Mouse (Mus musculus) heart, postnatal 25 days (tissue): ENCODE data around the gene Boc. TPM values are rescaled to one million over a fixed set of nuclear protein-coding genes. Genes with fewer than 3 reads are reported as not detected.

Experiments
- DNase-seq: peaks from one replicate; pipeline ENCODE4 v3.0.0; 2022; ENCODE audit warnings: low spot score
- intact Hi-C: fragments of 180-260 bp; cut with DNase I; formaldehyde crosslinking; loops from one replicate; pipeline ENCODE4 v1.15.1; 2025
- total RNA-seq, 2 experiments: library from RNA; stranded (reverse); gene quantifications; 2 replicates each; pipeline ENCODE4 v1.2.3; 2021

The Boc gene
- total RNA-seq, 2 experiments from 2014 or later: 4.5 to 5.8 TPM

DNA sequence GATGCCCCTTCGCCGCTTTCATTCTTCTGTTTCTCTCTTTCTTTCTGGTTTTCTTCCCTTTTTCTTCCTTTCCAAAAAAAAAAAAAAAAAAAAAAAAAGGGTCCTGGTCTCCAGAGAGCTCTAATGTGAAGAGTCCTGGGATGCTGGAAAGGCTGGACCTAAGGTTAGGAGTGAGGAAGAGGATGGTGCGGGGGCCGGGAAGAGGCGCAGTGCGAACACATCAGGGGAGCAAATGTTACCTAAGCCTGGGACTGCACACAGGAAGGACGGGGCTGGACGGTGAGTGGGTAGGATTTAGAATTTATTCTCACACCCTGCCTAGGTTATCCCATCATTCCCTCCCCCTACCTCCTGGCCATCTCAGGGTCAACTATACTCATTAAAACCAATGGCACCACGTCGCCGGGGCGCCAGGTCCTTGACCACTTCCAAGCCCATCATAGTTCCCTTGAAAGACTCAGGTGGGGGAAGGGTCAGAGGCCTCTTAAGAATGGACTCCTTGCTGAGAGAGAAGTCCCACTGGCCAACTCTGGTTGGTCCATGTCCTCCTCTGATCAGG, 27.4 kb downstream of the Boc start:
- no peak for DNase-seq
- intact Hi-C loops: no loop called here

DNA sequence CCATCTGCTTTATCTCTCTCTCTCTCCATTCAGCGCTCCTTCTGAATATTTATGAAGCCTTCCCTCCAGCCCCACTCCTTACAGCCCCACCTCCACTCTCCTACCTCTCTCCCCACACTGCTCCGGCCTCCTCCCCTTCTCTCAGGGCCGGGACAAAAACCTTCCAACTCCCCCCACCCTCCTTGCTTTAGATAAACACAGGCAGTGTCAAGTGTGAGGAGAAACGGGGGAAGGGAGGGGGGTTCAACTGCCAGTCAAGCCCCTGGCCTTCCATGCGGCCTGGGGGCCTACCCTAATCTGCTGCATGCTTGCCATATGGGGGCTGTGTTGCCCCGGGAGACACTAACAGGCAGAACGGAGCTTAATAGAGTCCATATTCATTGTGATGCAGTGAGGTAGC, 27.9 kb downstream of the Boc start:
- intact Hi-C loops: no loop called here
- no peak for DNase-seq

DNA sequence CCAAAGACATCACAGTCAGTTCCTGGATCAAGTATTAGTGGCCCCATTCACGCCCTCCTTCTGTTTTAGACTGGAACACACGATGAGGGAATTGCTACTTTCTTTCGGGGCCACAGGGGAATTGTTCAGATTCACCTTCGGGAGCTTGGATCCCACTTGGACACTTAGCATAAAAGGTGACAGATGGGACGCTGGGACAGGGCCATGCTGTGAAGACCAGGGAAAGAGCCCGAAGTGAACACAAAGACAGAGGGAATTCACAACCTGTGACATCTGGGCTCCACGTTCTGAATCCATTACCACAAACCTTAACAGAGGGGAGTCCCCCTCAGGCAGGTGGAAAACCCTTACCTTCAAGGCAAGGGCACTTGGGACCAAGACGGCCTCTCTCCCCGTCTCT, 28.5 kb downstream of the Boc start:
- no peak for DNase-seq
- intact Hi-C loops: no loop called here

- DNase-seq: no peak
- intact Hi-C loops: no loop called here
Measured at GRCm38 (mm10) chr16:44529691-44530090, 29.0 kb downstream of the Boc start.

DNA sequence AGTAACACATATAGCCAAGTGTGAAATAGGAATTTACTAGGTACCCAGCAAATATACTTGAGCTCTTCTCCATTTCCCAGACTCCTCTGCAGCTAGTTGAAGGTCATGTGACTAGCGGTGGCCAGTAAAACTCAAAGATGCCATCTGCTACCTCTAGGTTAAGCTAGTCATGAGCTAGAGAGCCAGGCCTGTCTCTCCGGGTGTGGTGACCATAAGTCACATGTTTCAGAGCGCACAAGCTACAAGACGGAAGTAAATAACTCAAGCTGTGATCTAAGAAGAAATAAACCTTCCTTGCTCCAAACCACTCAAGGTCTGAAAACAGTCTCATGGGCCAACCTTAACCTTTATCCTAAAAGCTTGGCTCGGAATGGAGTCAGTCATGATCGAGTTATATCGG, 29.7 kb downstream of the Boc start:
- intact Hi-C loops: no loop called here
- DNase-seq: no peak

DNA sequence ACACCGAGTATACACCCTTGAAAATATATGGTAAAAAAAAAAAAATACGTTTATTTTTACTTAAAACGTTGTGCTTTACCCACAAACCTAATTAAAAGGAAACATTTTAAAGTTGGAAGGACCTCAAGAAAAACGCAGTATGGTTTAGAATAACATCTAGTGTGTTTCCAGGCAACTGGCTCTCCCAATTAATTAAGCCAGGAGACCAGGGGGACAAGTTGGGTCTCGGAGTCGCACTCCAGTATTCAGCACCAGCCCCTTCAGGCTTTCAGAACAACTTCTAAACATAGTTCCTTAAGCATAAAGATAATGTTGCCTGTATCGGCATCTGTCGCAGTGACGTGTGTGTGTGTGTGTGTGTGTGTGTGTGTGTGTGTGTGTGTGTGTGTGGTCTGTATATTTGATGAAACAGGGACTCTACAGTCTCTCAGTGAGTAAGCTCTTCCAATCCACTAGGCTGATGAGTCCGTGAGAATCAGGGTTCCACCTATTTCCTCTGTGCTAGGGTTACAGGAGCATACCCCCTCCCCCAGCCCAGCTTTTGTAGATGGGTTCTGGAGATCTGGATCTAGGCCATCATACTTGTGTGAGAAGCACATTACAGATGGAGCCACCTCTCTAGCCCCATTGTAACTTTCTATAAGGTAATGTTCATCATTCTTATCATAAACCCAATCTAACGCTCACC, 31.3 kb downstream of the Boc start:
- intact Hi-C loops: no loop called here
- DNase-seq: no peak

DNA sequence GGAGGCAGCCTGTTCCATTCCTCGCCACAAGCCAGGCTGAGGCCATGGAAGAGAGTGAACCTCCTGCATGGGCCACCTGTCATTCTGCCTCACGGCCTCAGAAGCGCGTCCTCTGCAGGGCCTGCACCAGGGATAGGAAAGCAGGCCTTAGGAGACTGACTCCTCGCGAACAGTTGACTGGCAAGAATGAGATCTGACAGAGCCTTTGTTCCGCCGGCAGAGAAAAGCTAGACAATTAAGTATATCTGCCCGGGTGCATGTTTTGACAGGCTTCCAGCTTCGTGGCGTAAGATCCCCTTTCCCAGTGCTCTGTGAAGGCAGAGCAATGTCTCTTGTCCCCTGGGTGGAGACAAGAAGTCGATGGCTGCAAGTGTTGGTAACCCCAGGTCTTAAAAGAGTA, 32.0 kb downstream of the Boc start:
- intact Hi-C loops: no loop called here
- DNase-seq: no peak

GRCm38 (mm10) chr16:44526044-44526443, 32.7 kb downstream of the Boc start:
- no peak for DNase-seq
- intact Hi-C loops: no loop called here

GRCm38 (mm10) chr16:44523595-44523994, 35.1 kb downstream of the Boc start:
- no peak for DNase-seq
- intact Hi-C loops: no loop called here

- DNase-seq: no peak
- intact Hi-C loops: no loop called here
Measured at GRCm38 (mm10) chr16:44516498-44516897, 42.2 kb downstream of the Boc start.

GRCm38 (mm10) chr16:44510521-44511213, 48.0 kb downstream of the Boc start:
- intact Hi-C loops: no loop called here
- no peak for DNase-seq

DNA sequence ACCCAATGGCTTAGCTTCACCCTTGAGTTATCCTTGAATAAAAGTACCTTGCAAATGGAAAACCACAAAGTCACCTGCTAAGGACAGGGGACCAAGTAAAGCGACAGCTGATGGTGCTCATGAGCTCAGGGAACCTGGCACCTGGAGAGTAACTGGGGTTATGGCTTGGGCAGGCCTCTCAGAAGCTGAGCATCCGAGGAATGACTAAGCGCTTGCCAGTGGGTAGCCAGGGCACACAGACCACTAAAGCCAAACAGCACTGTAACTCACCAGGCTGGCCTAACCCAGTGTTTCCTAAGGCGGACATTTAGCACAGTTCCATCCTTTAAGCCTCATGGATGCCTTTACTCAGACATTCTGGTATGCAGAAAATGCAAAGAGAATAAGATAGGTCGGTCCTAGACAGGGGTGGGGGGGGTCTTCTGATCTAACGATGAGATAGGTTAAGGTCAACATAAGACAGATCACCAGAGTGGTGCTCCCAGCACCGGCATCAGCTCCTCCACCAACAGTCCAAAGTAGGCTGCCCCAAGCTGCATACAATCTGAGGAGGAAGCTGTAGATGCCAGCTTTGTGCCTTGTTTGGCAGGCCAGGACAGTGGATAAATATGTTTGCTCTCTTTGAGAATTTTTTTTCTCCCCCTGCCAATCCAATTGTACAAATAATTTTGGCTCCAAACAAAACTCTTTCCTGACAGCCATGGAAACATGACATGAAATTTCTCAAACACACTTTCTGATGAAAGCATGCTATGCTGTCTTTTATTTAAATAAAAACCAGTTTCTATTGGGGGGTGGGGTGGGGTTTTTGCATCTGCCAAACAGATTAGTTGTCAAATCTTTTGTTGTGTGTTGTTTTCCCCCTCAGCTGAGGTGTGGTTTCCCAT, 49.0 kb downstream of the Boc start:
- intact Hi-C loops: no loop called here
- DNase-seq: no peak

DNA sequence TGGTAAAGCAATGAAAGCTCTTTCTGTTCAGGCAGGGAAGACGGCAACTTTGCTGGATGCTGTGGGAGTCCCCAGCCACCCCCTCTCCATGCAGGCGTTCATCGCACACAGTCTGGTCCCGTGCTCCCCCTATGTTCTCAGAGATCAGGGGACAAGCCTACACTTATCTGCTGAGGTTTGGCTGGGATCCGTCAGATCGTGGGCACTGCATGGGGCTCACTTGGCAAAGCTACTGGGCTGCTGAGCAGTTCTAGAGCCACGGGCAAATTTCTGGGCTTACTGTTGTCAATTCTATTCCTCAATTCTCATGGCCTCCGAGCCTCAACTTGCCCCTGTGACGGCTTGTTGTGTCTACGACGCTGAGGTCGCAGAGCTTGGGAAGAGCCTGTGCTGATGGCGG, 49.9 kb downstream of the Boc start:
- no peak for DNase-seq
- intact Hi-C loops: no loop called here

DNA sequence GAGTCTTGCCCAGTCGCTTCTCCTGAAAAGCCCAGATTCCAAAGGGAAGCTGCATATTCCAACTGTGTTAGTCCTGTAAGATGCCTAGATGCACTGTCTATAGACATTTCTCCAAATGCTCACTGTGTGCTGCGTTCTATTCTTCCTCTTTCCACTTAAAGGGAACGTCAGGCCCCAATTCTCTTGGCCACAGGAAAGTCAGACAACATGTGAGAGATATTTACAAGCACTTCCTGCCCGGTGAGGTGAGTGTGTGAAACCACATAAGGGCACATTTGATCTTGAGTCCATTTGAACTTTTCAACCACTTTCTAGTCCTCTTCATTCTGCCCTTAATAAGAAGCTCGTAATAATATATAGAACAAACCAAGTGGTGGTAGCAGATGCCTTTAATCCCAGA, 50.7 kb downstream of the Boc start:
- intact Hi-C loops: no loop called here
- DNase-seq: no peak

DNA sequence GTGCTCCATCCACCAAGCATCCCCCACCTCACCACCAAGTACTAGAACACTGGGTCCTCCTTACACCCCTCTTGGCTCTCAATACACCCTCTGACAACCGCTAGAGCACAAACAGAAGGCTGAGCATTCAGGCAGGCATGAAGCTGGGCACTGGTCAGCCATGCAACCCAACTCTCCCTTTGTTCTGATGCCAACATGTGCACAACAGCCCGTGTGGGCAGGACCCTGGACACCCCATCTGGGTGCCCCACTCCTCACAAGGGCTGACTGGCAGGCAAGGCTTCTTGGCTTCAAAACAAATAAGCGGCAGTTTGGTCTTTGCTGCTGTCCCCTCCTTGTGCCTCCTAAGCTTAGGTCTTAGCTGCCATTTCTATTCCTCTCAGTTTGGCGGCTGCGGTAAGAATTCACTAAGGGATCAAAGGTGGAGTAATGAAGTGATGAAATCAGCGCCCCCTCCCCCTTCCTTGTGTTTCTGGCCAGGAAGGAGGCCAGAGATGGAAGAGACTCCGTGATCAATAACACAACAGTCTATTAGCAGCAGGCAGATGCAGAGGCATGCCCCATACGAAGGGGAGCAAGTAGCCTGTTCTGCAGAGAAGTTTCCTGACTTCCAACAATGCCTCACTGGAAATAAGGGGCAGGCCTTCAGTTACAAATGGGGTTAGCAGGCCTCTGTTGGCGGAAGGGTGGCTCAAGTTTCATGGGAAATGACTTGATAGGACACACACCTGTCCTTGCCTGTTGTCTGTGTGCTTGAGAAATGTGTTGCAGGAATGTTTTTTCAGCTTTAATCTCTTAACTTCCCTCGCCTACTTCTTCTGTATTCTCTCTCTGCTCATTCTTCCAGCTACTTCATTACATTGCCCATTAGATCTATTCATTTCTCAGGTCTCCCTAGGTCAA, 51.4 kb downstream of the Boc start:
- intact Hi-C loops: no loop called here
- no peak for DNase-seq

GRCm38 (mm10) chr16:44505243-44505642, 53.5 kb downstream of the Boc start:
- intact Hi-C loops: no loop called here
- DNase-seq: no peak

- intact Hi-C loops: no loop called here
- DNase-seq: peak; percentile 37
Measured at GRCm38 (mm10) chr16:44502895-44503575, 55.7 kb downstream of the Boc start.

DNA sequence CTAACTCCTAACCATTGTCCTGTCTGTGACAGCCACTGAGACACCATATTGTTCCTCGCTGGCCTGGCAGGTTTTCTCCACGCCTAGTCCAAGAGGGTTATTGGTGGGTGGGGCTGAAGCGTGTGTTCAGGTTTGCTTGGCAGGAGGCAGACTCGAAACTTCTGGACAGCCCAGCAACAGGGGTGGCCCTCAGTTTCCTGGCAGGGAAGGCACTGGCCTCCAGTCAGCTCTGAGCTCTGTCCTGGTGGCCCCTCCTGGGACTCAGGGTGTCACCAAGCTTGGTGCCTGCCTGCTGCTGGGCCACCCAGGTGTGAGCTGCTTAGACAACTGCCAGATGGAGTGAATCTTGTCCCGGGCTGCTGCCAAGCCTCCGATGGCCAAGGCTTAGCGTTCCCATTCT, 56.4 kb downstream of the Boc start:
- DNase-seq: peak; percentile 33
- intact Hi-C loops: no loop called here

- intact Hi-C loops: no loop called here
- no peak for DNase-seq
Measured at GRCm38 (mm10) chr16:44501783-44502182, 56.9 kb downstream of the Boc start.
